Mouse (Mus musculus) liver, embryonic 14.5 days (tissue): ENCODE results near the gene Slc17a7.

ENCODE experiments used
- CTCF ChIP-seq: IDR thresholded peaks from 2 replicates; pipeline ENCODE4 v1.5.1; 2016; ENCODE audit warnings: antibody characterized with exemption, low read depth, control low read depth
- EP300 ChIP-seq: IDR thresholded peaks from 2 replicates; pipeline ENCODE4 v1.6.1; 2016; ENCODE audit warnings: antibody characterized with exemption, low read depth

GRCm38 (mm10) chr7:45196176-45196535, 32.4 kb downstream of the Slc17a7 start:
- TF ChIP-seq CTCF (no peak), EP300 (no peak)
